20 mouse cellular contexts compared by ENCODE assay signal in the genomic region with DNA sequence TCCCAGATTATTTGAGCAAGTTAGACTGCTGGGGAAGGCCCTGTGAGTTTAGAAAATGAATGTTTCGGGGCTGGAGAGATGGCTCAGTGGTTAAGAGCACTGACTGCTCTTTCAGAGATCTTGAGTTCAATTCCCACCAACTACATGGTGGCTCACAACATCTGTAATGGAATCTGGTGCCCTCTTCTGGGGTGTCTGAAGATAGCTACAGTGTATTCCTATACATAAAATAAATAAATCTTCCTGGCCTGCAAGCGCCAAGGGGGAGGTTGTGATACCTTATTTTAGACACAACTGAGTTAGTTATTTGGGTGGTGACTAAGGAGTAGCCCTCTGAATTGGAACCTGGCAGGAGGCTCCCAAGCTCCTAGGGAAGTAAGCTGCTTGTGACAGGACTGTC. TPM values are rescaled to one million over a fixed set of nuclear protein-coding genes. Genes with fewer than 3 reads are reported as not detected.
DNase-seq lines count a peak whose midpoint lies in the region; ATAC-seq and TF ChIP-seq lines count a peak whose summit lies in the region.
"Had no signal": no experiment of that assay in that cellular context is flagged by ENCODE, and none has a peak within 500 bp of the region (broad histone marks: within the 10 kb centered on the region; RNA-seq: fewer than 3 reads in every experiment).

No protein-coding gene starts in this region.

- 75% methylated on average over 2 of the region's 2 CpGs for WGBS in heart, postnatal 0 days
- WGBS in liver, postnatal 0 days (ENCODE audit: insufficient replicate concordance): 73% methylated on average over 2 of the region's 2 CpGs
- 79% methylated on average over 2 of the region's 2 CpGs for WGBS in liver, embryonic 11.5 days
- WGBS in stomach, postnatal 0 days: 81% methylated on average over 2 of the region's 2 CpGs
- WGBS in kidney, embryonic 16.5 days: 75% methylated on average over 2 of the region's 2 CpGs

- ATAC-seq in heart, postnatal 0 days (ENCODE audit: insufficient read depth, low read depth): no peak
- no peak for ATAC-seq in liver, postnatal 0 days
- ATAC-seq in liver, embryonic 11.5 days (replicated peaks; ENCODE audit: low FRiP score): no peak
- no peak for ATAC-seq in stomach, postnatal 0 days (ENCODE audit: low FRiP score, low TSS enrichment)
- ATAC-seq in kidney, embryonic 16.5 days (ENCODE audit: low FRiP score, low TSS enrichment): no peak
- ATAC-seq: liver, embryonic 12.5 days; midbrain, embryonic 15.5 days had no signal

- DNase-seq in heart, postnatal 0 days (ENCODE audit: low spot score): no peak
- DNase-seq in heart, postnatal 14 days: no peak
- no peak for DNase-seq in liver, postnatal 0 days
- no peak for DNase-seq in liver, embryonic 11.5 days (ENCODE audit: low spot score)
- peak; percentile 15 to 18 for DNase-seq in B cell, adult 2 months
- DNase-seq in stomach, postnatal 0 days (ENCODE audit: low spot score): no peak
- DNase-seq: adrenal gland, adult 2 months; cerebellum, adult 9-10 months; gastrocnemius, postnatal 14 days; heart, adult 18-20 months; lung, postnatal 10 days; thymus, postnatal 25 days had no signal

- H3K9me3 ChIP-seq in heart, postnatal 0 days (replicated peaks; ENCODE audit: control insufficient read depth, low read length): no peaks in the 10 kb centered on the region
- H3K9me3 ChIP-seq in liver, postnatal 0 days (ENCODE audit: low read length): no peaks in the 10 kb centered on the region
- no peaks in the 10 kb centered on the region for H3K9me3 ChIP-seq in liver, embryonic 11.5 days (ENCODE audit: control insufficient read depth, low read length)
- no peaks in the 10 kb centered on the region for H3K9me3 ChIP-seq in stomach, postnatal 0 days (ENCODE audit: control insufficient read depth, low read length)
- no peaks in the 10 kb centered on the region for H3K9me3 ChIP-seq in kidney, embryonic 16.5 days (ENCODE audit: low read length)
- H3K9me3 ChIP-seq: forebrain, embryonic 12.5 days; heart, embryonic 15.5 days; hindbrain, embryonic 10.5 days; limb, embryonic 10.5 days; liver, embryonic 12.5 days; midbrain, embryonic 15.5 days; neural tube, embryonic 15.5 days had no signal

- intact Hi-C loops in heart, postnatal 14 days (cut with DNase I): no loop called here

- H3K4me1 ChIP-seq in heart, postnatal 0 days (ENCODE audit: control insufficient read depth, insufficient read depth): peaks cover 10% of the 10 kb centered on the region
- peaks cover 21% of the 10 kb centered on the region for H3K4me1 ChIP-seq in liver, postnatal 0 days (ENCODE audit: insufficient read depth)
- H3K4me1 ChIP-seq in liver, embryonic 11.5 days (replicated peaks; ENCODE audit: control insufficient read depth, insufficient read depth, low read length): peaks cover 10% of the 10 kb centered on the region
- peaks cover 3% of the 10 kb centered on the region; the same call in 1 of the 2 replicates for H3K4me1 ChIP-seq in stomach, postnatal 0 days (replicated peaks; ENCODE audit: control insufficient read depth, insufficient read depth)
- peaks cover 8% of the 10 kb centered on the region for H3K4me1 ChIP-seq in kidney, embryonic 16.5 days (ENCODE audit: insufficient read depth, low read length)

- H3K27ac ChIP-seq in heart, postnatal 0 days (ENCODE audit: low read depth): no peak overlapping the region
- no peak overlapping the region for H3K27ac ChIP-seq in liver, postnatal 0 days (ENCODE audit: low read depth)
- H3K27ac ChIP-seq in liver, embryonic 11.5 days (ENCODE audit: low read depth, low read length): no peak overlapping the region
- H3K27ac ChIP-seq in stomach, postnatal 0 days (replicated peaks): no peak overlapping the region
- no peak overlapping the region for H3K27ac ChIP-seq in kidney, embryonic 16.5 days (ENCODE audit: low read length)
- H3K27ac ChIP-seq: forebrain, embryonic 12.5 days; heart, embryonic 15.5 days; hindbrain, embryonic 10.5 days; limb, embryonic 10.5 days; liver, embryonic 12.5 days; midbrain, embryonic 15.5 days; neural tube, embryonic 15.5 days had no signal

- TF ChIP-seq CTCF in heart, postnatal 0 days (IDR thresholded peaks at IDR 0.05; ENCODE audit: low read depth): peak; percentile 2; the same call in 1 of the 2 replicates
- TF ChIP-seq CTCF in liver, postnatal 0 days (IDR thresholded peaks at IDR 0.05; ENCODE audit: low read depth): peak; percentile 34
- peak; percentile 51 for TF ChIP-seq CTCF in stomach, postnatal 0 days (IDR thresholded peaks at IDR 0.05; ENCODE audit: low read depth)

- no peaks in the 10 kb centered on the region for H3K27me3 ChIP-seq in heart, postnatal 0 days (ENCODE audit: control insufficient read depth, insufficient read depth, low read length)
- H3K27me3 ChIP-seq in liver, postnatal 0 days (ENCODE audit: insufficient read depth, low read length): no peaks in the 10 kb centered on the region
- H3K27me3 ChIP-seq in liver, embryonic 11.5 days (replicated peaks; ENCODE audit: control insufficient read depth, insufficient read depth, low read length): no peaks in the 10 kb centered on the region
- no peaks in the 10 kb centered on the region for H3K27me3 ChIP-seq in stomach, postnatal 0 days (ENCODE audit: control insufficient read depth, insufficient read depth, low read length)
- no peaks in the 10 kb centered on the region for H3K27me3 ChIP-seq in kidney, embryonic 16.5 days (ENCODE audit: insufficient read depth, low read length)
- H3K27me3 ChIP-seq: forebrain, embryonic 12.5 days; heart, embryonic 15.5 days; liver, embryonic 12.5 days; midbrain, embryonic 15.5 days; neural tube, embryonic 15.5 days had no signal

- no peak for TF ChIP-seq EP300 in heart, postnatal 0 days (IDR thresholded peaks at IDR 0.05; ENCODE audit: low read depth)
- no peak for TF ChIP-seq EP300 in liver, postnatal 0 days (IDR thresholded peaks at IDR 0.05; ENCODE audit: low read depth)
- no peak for TF ChIP-seq EP300 in stomach, postnatal 0 days (optimal IDR thresholded peaks at IDR 0.05)

- no peak overlapping the region for H3K9ac ChIP-seq in heart, postnatal 0 days (replicated peaks; ENCODE audit: low read depth, low read length)
- no peak overlapping the region for H3K9ac ChIP-seq in liver, postnatal 0 days (replicated peaks)
- H3K9ac ChIP-seq in liver, embryonic 11.5 days (ENCODE audit: low read depth, low read length): no peak overlapping the region
- no peak overlapping the region for H3K9ac ChIP-seq in stomach, postnatal 0 days (ENCODE audit: low read length)
- no peak overlapping the region for H3K9ac ChIP-seq in kidney, embryonic 16.5 days (replicated peaks; ENCODE audit: low read length)
- H3K9ac ChIP-seq: forebrain, embryonic 12.5 days; heart, embryonic 15.5 days; liver, embryonic 12.5 days; midbrain, embryonic 15.5 days; neural tube, embryonic 15.5 days had no signal

- H3K4me2 ChIP-seq in heart, postnatal 0 days (ENCODE audit: low read depth, low read length): no peak overlapping the region
- H3K4me2 ChIP-seq in liver, postnatal 0 days (ENCODE audit: low read depth, low read length): no peak overlapping the region
- no peak overlapping the region for H3K4me2 ChIP-seq in liver, embryonic 11.5 days
- no peak overlapping the region for H3K4me2 ChIP-seq in stomach, postnatal 0 days (replicated peaks; ENCODE audit: low read depth)
- H3K4me2 ChIP-seq in kidney, embryonic 16.5 days (replicated peaks; ENCODE audit: low read depth, low read length): no peak overlapping the region
- H3K4me2 ChIP-seq: forebrain, embryonic 12.5 days; heart, embryonic 15.5 days; liver, embryonic 12.5 days; midbrain, embryonic 15.5 days; neural tube, embryonic 15.5 days had no signal

- H3K4me3 ChIP-seq in heart, postnatal 0 days (ENCODE audit: low read depth, low read length): no peak overlapping the region
- no peak overlapping the region for H3K4me3 ChIP-seq in liver, postnatal 0 days (ENCODE audit: low read depth, low read length)
- no peak overlapping the region for H3K4me3 ChIP-seq in liver, embryonic 11.5 days (ENCODE audit: low read depth, low read length)
- H3K4me3 ChIP-seq in stomach, postnatal 0 days (ENCODE audit: low read depth, low read length): no peak overlapping the region
- H3K4me3 ChIP-seq in kidney, embryonic 16.5 days (ENCODE audit: low read length): no peak overlapping the region
- H3K4me3 ChIP-seq: forebrain, embryonic 12.5 days; heart, embryonic 15.5 days; hindbrain, embryonic 10.5 days; limb, embryonic 10.5 days; liver, embryonic 12.5 days; midbrain, embryonic 15.5 days; neural tube, embryonic 15.5 days had no signal

- no peaks in the 10 kb centered on the region for H3K36me3 ChIP-seq in heart, postnatal 0 days (replicated peaks; ENCODE audit: control insufficient read depth, insufficient read depth, low read length)
- peaks cover 10% of the 10 kb centered on the region for H3K36me3 ChIP-seq in liver, postnatal 0 days (replicated peaks; ENCODE audit: insufficient read depth, low read length)
- no peaks in the 10 kb centered on the region for H3K36me3 ChIP-seq in liver, embryonic 11.5 days (ENCODE audit: control insufficient read depth, insufficient read depth, low read length)
- no peaks in the 10 kb centered on the region for H3K36me3 ChIP-seq in stomach, postnatal 0 days (ENCODE audit: control insufficient read depth, insufficient read depth, low read length)
- no peaks in the 10 kb centered on the region for H3K36me3 ChIP-seq in kidney, embryonic 16.5 days (ENCODE audit: insufficient read depth, low read length)
- H3K36me3 ChIP-seq: forebrain, embryonic 12.5 days; heart, embryonic 15.5 days; hindbrain, embryonic 10.5 days; limb, embryonic 10.5 days; liver, embryonic 12.5 days; midbrain, embryonic 15.5 days; neural tube, embryonic 15.5 days had no signal

RNA-seq across cellular contexts. Expression of gene Adar, which starts 14.0 kb away (rescaled TPM):
- 19.2 and 36.7 TPM in 2 replicates for total RNA-seq in heart, postnatal 0 days (2014; rRNA removed; ENCODE audit: low replicate concordance)
- polyA plus RNA-seq in heart, postnatal 0 days (2015; fragmentation: Nextera tagmentation; extraction: Ambion mirVana): 3.8 and 4.4 TPM in 2 replicates
- 10 to 100 TPM; 12.5 to 13.5 TPM for total RNA-seq in heart, postnatal 14 days (2021)
- polyA plus RNA-seq in liver, postnatal 0 days (2015; fragmentation: Nextera tagmentation; extraction: Ambion mirVana): 5.2 and 5.3 TPM in 2 replicates
- 12.6 and 14.0 TPM in 2 replicates for polyA plus RNA-seq in liver, embryonic 11.5 days (2014; fragmentation: Nextera tagmentation; extraction: Ambion mirVana)
- polyA plus RNA-seq in stomach, postnatal 0 days (2015; fragmentation: Nextera tagmentation; extraction: Ambion mirVana): 8.5 and 8.8 TPM in 2 replicates
- polyA plus RNA-seq in kidney, embryonic 16.5 days (2015; fragmentation: Nextera tagmentation; extraction: Ambion mirVana): 12.3 and 12.4 TPM in 2 replicates

RNA-seq across cellular contexts. Expression of gene Chrnb2, which starts 35.6 kb away (rescaled TPM):
- total RNA-seq in heart, postnatal 0 days (2014; rRNA removed; ENCODE audit: low replicate concordance): 0.11 and 0.15 TPM in 2 replicates
- 0.11 and 0.20 TPM in 2 replicates for polyA plus RNA-seq in heart, postnatal 0 days (2015; fragmentation: Nextera tagmentation; extraction: Ambion mirVana)
- under 1 TPM; 0.20 to 0.29 TPM for total RNA-seq in heart, postnatal 14 days (2021)
- 0.18 and 0.27 TPM in 2 replicates for polyA plus RNA-seq in liver, postnatal 0 days (2015; fragmentation: Nextera tagmentation; extraction: Ambion mirVana)
- polyA plus RNA-seq in liver, embryonic 11.5 days (2014; fragmentation: Nextera tagmentation; extraction: Ambion mirVana): 0.34 and 0.36 TPM in 2 replicates
- polyA plus RNA-seq in stomach, postnatal 0 days (2015; fragmentation: Nextera tagmentation; extraction: Ambion mirVana): 0.68 and 0.81 TPM in 2 replicates
- 0.40 and 0.86 TPM in 2 replicates for polyA plus RNA-seq in kidney, embryonic 16.5 days (2015; fragmentation: Nextera tagmentation; extraction: Ambion mirVana)

RNA-seq across cellular contexts. Expression of gene Ube2q1, which starts 44.6 kb away (rescaled TPM):
- 36.7 and 80.1 TPM in 2 replicates for total RNA-seq in heart, postnatal 0 days (2014; rRNA removed; ENCODE audit: low replicate concordance)
- 4.7 and 5.5 TPM in 2 replicates for polyA plus RNA-seq in heart, postnatal 0 days (2015; fragmentation: Nextera tagmentation; extraction: Ambion mirVana)
- total RNA-seq in heart, postnatal 14 days (2021): 10 to 100 TPM; 28.0 to 28.6 TPM
- 4.9 and 5.7 TPM in 2 replicates for polyA plus RNA-seq in liver, postnatal 0 days (2015; fragmentation: Nextera tagmentation; extraction: Ambion mirVana)
- polyA plus RNA-seq in liver, embryonic 11.5 days (2014; fragmentation: Nextera tagmentation; extraction: Ambion mirVana): 15.0 and 15.7 TPM in 2 replicates
- polyA plus RNA-seq in stomach, postnatal 0 days (2015; fragmentation: Nextera tagmentation; extraction: Ambion mirVana): 6.4 and 6.5 TPM in 2 replicates
- polyA plus RNA-seq in kidney, embryonic 16.5 days (2015; fragmentation: Nextera tagmentation; extraction: Ambion mirVana): 9.8 and 11.5 TPM in 2 replicates

Comparison
In these comparisons a context has a peak if more than half of its experiments do, and no peak if none do; other contexts are left out.
1. DNase-seq: peak in B cell, adult 2 months (2 of 2); none in heart, postnatal 0 days (single experiment), heart, postnatal 14 days (0 of 2), liver, postnatal 0 days (single experiment), liver, embryonic 11.5 days (single experiment) and stomach, postnatal 0 days (single experiment).
2. Peak in every context shown above with its lines, with median percentiles within 50 percentile points of each other: CTCF ChIP-seq.